Mouse (Mus musculus): ENCODE measurements around the gene Med14.

- no peak for TF ChIP-seq CTCF (IDR thresholded peaks at IDR 0.05; ENCODE audit: control insufficient read depth, insufficient read depth, insufficient replicate concordance, low read depth, low read length)
- peak; percentile 40; the same call in 1 of the 2 replicates for TF ChIP-seq POLR2A (IDR thresholded peaks at IDR 0.05; ENCODE audit: control insufficient read depth, low read depth, low read length)
Observed at GRCm38 (mm10) chrX:12761626-12762333, at the start of gene Med14.
